Mouse (Mus musculus) ES-Bruce4 (cell line): ENCODE results near the gene Trim47. TPM values are rescaled to one million over a fixed set of nuclear protein-coding genes. Genes with fewer than 3 reads are reported as not detected.

ENCODE experiments used
- H3K27ac ChIP-seq: 2 replicates; pipeline ENCODE4 v1.5.1; 2012; ENCODE audit warnings: low read length, inconsistent platforms; ENCODE audit not compliant: insufficient read depth
- H3K27me3 ChIP-seq: 2 replicates; pipeline ENCODE4 v1.6.1; 2012; ENCODE audit warnings: mild to moderate bottlenecking, low read length, inconsistent platforms; ENCODE audit not compliant: control insufficient read depth, poor library complexity, insufficient read depth, severe bottlenecking
- H3K36me3 ChIP-seq: 2 replicates; pipeline ENCODE4 v1.6.1; 2012; ENCODE audit warnings: inconsistent platforms, mild to moderate bottlenecking, low read length, moderate library complexity; ENCODE audit not compliant: control insufficient read depth, poor library complexity, insufficient read depth, severe bottlenecking
- H3K4me1 ChIP-seq: one replicate; pipeline ENCODE4 v1.8.1; 2011; ENCODE audit warnings: low read length; ENCODE audit not compliant: control insufficient read depth, insufficient read depth
- H3K4me3 ChIP-seq: 2 replicates; pipeline ENCODE4 v1.5.1; 2011; ENCODE audit warnings: low read depth, mild to moderate bottlenecking, low read length
- H3K9ac ChIP-seq: 2 replicates; pipeline ENCODE4 v1.6.1; 2012; ENCODE audit warnings: low read depth, mild to moderate bottlenecking, inconsistent platforms; ENCODE audit not compliant: poor library complexity, severe bottlenecking
- H3K9me3 ChIP-seq: replicated peaks from 2 replicates; pipeline ENCODE4 v1.6.1; 2012; ENCODE audit warnings: mild to moderate bottlenecking, low read length, inconsistent platforms; ENCODE audit not compliant: control insufficient read depth, poor library complexity, insufficient read depth, severe bottlenecking
- CTCF ChIP-seq: IDR thresholded peaks from one replicate; pipeline ENCODE4 v1.8.1; 2011; ENCODE audit warnings: low read depth, low read length
- EP300 ChIP-seq: IDR thresholded peaks from 2 replicates; pipeline ENCODE4 v1.6.1; 2011; ENCODE audit warnings: low read depth, low read length; ENCODE audit not compliant: insufficient read depth
- POLR2A ChIP-seq: IDR thresholded peaks from one replicate; pipeline ENCODE4 v1.8.1; 2011; ENCODE audit warnings: low read length; ENCODE audit not compliant: insufficient read depth
- polyA plus RNA-seq: library from polyadenylated mRNA; stranded (reverse); fragments of >200 nt; gene quantifications from 2 replicates; pipeline ENCODE4 v1.2.4, GENCODE M21; 2011; ENCODE audit warnings: low read depth; ENCODE audit not compliant: missing spikeins, insufficient read depth, insufficient read length

Gene Trim47
- polyA plus RNA-seq, 1 experiment: 3.9 TPM

DNA sequence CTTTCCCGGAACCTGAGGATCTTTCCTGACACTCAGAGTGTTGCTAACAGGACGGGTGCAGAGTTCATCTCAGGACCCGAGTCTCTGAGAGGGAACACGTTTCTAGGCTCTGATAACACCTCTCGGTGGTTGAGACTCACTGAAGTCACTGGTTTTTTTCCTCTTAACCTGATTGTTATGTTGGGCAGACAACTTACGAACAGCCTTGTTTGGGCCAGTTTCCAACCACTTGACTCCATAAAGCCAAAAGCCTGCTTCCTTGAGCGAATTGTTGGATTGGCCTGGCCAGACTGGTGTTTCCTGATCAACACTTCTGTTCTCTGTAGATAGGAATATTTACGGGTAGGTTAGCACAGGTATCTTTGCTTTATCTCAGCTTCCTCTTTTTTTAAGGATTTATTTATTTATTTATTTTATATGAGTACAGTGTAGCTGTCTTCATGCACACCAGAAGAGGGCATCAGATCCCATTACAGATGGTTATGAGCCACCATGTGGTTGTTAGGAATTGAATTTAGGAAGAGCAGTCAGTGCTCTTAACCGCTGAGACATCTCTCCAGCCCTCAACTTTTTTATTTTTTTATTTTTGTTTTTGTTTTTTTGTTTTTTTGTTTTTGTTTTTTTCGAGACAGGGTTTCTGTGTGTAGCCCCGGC, 38.1 kb downstream of the Trim47 start:
- no peak overlapping the region for H3K4me3 ChIP-seq

GRCm38 (mm10) chr11:116088188-116088587, 38.8 kb downstream of the Trim47 start:
- peaks cover 2% of the 10 kb centered on the region for H3K4me1 ChIP-seq
- no peak overlapping the region for H3K4me3 ChIP-seq
- no peak overlapping the region for H3K27ac ChIP-seq
- peak overlapping the region; percentile 25 for H3K9ac ChIP-seq
- peaks cover 8% of the 10 kb centered on the region for H3K36me3 ChIP-seq
- H3K27me3 ChIP-seq: no peaks in the 10 kb centered on the region
- H3K9me3 ChIP-seq: no peaks in the 10 kb centered on the region
- TF ChIP-seq CTCF (no peak), EP300 (no peak), POLR2A (no peak)

More for the DNA sequence above, 38.1 kb downstream of the Trim47 start:
- Histone ChIP-seq H3K27me3 (no peaks in the 10 kb centered on the region), H3K9me3 (no peaks in the 10 kb centered on the region), H3K4me1 (peaks cover 2% of the 10 kb centered on the region), H3K27ac (no peak overlapping the region), H3K9ac (no peak overlapping the region), H3K36me3 (peaks cover under 1% of the 10 kb centered on the region; the same call in 1 of the 2 replicates)
- TF ChIP-seq CTCF: no peak
- no peak for TF ChIP-seq POLR2A
- TF ChIP-seq EP300: no peak

- Histone ChIP-seq H3K27ac (peak overlapping the region; percentile 5; the same call in 1 of the 2 replicates), H3K9me3 (no peaks in the 10 kb centered on the region), H3K27me3 (no peaks in the 10 kb centered on the region), H3K9ac (peak overlapping the region; percentile 25), H3K4me1 (peaks cover 2% of the 10 kb centered on the region), H3K36me3 (peaks cover 13% of the 10 kb centered on the region), H3K4me3 (peak overlapping the region; percentile 61)
- TF ChIP-seq CTCF (peak; percentile 75), POLR2A (no peak), EP300 (no peak)
Observed at GRCm38 (mm10) chr11:116087194-116088130, 39.5 kb downstream of the Trim47 start.

DNA sequence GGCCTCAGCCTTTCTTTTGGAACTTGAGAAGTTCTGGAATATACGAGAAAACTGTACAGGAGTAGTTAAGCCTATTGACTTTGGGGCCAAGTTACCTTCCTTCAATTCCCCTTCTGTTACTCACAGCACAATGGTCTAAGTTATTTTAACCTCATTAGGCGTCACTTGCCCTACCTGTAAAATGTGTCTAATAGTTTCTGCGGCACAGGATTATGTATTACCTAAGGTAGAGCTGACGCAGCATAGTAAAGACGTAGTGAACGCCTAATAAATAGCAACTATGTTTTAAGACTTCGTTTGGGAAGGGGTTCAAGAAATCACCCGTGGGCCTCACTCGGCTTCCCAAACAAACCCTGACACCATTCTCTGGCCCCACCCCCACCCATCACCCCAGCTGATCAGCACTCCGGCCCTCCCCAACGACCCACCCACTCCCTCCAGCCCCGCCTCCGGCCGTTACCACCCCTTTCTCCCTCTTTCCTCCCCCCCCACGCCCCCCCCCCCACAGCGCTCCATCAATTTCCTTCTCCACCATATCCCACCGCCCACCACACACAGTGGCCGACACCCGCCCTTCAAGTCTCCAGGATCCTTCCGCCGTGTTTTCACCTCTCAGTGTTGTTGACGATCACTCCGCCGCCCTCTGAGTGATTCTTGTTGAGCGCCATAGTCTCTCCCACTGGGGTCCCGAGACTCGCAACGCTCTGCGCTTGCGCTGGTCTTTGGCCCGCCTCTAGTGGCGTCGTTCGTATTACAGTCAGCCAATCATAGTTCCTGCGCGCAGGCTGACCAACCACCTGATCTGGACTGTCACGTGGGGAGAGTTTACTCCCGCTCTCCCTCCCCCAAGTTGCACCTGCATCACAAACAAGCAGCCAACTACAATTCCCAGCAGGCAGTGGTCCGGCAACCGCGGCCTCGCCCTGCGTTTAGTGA, 40.5 kb downstream of the Trim47 start, which contains the start of gene Wbp2:
Wbp2 (minus strand) TSS at position 738 of the 936 bp plus-strand sequence.
- Histone ChIP-seq H3K36me3 (peaks cover 22% of the 10 kb centered on the region), H3K9me3 (no peaks in the 10 kb centered on the region), H3K9ac (peak within 1 kb of the TSS; percentile 60), H3K27ac (peak within 1 kb of the TSS; percentile 5; the same call in 1 of the 2 replicates), H3K27me3 (no peaks in the 10 kb centered on the region), H3K4me3 (peak within 1 kb of the TSS; percentile 77), H3K4me1 (peaks cover 2% of the 10 kb centered on the region)
- TF ChIP-seq POLR2A (peak; percentile 63), CTCF (no peak)

DNA sequence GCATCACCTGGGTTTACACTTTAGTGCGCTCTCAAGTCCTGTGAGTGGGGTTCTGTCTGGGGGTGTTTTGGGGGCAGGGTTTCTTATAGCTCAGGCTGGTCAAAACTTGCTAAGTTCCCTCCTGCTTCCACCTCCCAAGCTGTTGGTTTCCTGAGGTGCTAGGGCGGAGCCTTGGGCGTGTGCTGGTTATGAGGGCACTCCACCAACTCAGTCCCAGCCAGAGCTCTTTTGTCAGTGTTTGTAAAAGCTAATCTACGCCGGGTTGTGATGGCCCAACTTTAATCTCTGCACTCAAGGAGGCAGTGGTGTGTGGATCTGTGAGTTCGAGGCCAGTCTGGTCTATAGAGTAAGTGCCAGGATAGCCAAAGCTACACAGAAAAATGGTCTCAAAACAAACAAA, 42.8 kb downstream of the Trim47 start:
- Histone ChIP-seq H3K4me1 (peaks cover 2% of the 10 kb centered on the region), H3K36me3 (peaks cover 40% of the 10 kb centered on the region), H3K27ac (no peak overlapping the region), H3K27me3 (no peaks in the 10 kb centered on the region), H3K9me3 (no peaks in the 10 kb centered on the region), H3K4me3 (no peak overlapping the region), H3K9ac (no peak overlapping the region)
- no peak for TF ChIP-seq CTCF
- no peak for TF ChIP-seq POLR2A
- TF ChIP-seq EP300: no peak
